Mouse (Mus musculus): ENCODE results near the gene Adap2.

Gene Adap2

DNA sequence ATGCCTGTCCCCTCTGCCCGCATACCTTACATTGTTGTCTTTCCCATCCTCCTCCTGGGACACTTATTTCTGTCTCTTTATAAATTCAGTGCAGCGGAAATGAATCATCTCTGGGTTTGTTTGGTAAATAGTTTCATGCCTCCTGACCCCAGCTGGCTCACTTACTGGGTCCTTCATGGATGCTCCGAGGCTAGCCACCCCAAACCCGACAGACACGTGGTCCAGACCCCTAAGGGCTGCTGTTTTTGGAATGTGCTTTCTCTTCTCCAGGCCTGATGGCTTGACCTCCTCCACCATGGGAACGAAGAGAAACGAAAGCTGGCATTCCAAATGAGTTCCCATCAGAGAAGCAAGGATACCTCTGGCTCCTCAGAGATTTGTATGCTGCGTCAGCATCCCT is 1.5 kb upstream of the Adap2 start:
- no peak for TF ChIP-seq GATA4 (IDR thresholded peaks at IDR 0.05; ENCODE audit: insufficient replicate concordance, low read length)

DNA sequence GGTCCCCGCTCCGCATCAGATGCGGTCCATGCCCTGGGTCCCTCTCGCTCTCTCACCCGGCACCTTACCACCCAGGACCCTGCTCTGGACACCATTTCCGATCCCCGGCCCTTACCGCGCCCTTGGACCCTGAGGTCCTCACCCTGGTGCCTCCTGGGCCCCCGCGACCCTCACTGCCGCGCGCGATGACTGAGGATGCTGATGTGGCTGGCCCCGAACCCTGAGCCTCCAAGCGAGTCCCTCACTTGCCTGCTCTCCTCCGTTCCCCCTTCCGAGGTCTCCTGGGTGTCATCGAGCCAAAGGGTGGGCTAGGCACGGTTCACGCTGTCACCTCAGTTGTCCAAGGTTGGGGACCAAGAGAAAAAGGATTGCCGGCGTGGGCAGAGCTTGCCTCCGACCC is 596 bp downstream of the Adap2 start:
- TF ChIP-seq GATA4 (IDR thresholded peaks at IDR 0.05; ENCODE audit: insufficient replicate concordance, low read length) = no peak

DNA sequence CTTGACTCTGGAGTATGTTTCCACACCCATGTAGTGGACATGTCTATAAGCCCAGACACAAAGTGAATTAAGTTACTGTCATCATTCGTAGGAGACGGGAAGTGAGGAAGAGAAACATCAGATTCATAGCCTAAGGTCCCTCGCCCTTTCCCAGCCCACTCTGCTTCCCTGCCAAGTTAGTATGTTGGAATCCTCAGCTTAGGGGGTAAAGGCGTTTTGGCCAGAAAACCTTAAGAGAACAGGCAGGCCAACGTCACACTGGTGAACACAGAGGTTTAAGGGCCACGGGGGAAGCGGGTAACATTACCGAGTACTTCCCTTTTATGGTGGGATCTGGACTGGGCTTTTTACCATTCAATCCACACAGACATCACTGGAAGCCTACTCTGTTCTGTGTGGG is 1.6 kb downstream of the Adap2 start:
- TF ChIP-seq GATA4 (IDR thresholded peaks at IDR 0.05; ENCODE audit: insufficient replicate concordance, low read length) = no peak

DNA sequence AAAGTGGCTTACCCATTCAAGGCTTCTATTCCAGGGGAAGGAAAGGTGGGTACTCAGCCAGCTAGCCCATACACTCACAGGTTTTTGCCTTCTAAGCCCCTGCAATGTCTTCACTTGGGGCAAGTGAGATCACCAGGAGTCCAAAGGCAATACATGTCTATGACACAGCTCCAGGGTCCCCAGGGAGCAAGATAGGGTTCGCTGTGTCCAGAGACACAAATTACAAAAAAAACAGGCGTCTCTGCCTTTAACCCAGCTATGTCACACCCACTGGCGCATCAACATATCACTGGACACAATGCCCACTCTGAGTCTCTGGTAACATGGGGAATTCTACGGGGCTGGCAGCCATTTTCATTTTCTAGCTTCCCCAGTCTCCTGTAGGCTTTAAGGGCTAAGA is 2.1 kb downstream of the Adap2 start:
- no peak for TF ChIP-seq GATA4 (IDR thresholded peaks at IDR 0.05; ENCODE audit: insufficient replicate concordance, low read length)

DNA sequence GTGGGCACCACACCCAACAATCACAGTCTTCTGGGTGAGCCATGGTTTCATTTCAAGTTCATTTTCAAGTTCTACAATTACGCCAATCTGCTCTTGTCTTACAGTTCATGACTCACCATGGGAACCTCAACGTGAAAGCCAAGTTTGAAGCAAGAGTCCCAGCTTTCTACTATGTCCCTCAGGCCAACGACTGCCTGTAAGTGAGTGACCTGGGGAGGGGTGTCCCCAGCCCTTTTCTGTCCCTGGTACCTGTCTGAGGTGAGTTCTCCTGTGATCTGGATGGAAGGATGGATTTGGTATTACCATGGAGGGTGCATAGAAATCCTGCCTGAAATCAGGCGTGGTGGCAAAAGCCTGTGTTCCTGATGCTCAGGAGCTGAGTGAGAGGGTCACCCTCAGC is 2.9 kb downstream of the Adap2 start:
- no peak for TF ChIP-seq GATA4 (IDR thresholded peaks at IDR 0.05; ENCODE audit: insufficient replicate concordance, low read length)

DNA sequence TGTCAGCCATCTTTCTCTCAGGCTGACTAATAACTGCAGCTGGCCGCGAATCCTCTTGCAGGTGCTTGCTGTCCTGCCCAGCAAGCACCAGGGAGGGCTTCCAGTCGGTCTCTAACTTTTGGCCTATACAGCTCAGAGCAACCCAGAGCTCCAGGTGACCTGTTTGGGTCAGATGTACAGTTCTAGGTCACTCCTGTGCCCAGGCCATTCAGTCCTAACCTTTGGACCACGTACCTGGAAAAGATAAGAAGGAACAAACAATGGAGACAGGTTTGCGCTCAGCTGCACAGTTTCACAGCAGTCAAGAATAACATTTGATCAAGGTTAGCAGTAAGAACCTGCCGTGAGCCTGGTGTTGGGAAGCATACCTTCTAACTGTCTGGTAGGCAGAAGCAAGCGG is 5.1 kb downstream of the Adap2 start:
- TF ChIP-seq GATA4 (IDR thresholded peaks at IDR 0.05; ENCODE audit: insufficient replicate concordance, low read length) = peak; percentile 95

DNA sequence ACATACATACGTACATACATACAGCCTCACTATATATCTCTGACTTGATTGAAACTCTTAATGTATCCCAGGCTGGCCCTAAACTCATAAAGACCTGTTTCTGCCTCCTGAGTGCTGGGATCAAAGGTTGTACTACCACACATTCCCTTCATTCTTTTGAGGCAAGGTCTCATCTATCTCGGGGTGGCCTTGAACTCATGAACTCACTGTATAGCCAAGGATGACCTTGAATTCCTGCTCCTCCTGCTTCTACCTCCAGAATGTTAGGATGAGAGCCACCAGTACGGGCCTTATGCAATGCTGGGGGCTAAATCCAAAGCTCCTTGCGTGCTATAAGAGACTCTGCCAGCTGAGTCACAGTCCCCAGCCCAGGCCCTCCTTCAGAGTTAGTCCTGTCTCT is 7.1 kb downstream of the Adap2 start:
- no peak for TF ChIP-seq GATA4 (IDR thresholded peaks at IDR 0.05; ENCODE audit: insufficient replicate concordance, low read length)

DNA sequence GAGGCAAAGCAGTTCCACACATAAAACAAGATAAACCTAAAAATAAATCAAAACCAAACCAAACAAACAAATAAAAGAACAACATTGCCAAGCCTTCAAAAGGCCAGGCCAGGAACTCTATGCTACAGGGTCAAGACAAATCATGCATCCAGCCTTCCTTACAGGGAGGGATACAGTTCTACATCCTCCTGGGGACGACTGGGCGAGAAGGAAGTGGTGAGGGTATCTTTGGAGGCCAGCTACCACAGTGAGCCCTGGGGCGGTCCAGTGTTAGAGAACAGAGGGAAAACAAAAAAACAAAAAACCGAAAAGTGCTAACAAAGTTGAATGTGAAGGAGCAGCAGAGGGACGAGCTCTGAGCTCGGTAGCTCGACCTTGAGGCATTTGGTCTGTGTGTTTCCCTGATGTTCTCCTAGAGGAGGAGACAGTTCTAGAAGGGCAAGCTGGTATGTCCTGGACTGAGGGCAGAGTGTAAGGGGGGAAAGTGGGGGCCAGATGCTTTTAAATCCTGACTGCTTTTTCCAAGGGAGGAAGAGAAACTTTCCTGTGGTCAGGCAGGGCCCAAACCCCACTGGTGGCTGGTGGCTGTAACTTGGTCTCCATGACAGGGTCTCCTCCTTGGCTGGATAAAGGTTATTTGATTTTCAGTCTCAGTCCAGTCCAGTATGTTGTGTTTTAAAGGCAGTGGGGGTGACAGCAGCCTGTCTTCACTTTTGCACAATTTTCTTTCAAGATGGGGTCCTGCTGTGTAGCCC is 9.6 kb downstream of the Adap2 start:
- TF ChIP-seq GATA4 (IDR thresholded peaks at IDR 0.05; ENCODE audit: insufficient replicate concordance, low read length) = no peak

DNA sequence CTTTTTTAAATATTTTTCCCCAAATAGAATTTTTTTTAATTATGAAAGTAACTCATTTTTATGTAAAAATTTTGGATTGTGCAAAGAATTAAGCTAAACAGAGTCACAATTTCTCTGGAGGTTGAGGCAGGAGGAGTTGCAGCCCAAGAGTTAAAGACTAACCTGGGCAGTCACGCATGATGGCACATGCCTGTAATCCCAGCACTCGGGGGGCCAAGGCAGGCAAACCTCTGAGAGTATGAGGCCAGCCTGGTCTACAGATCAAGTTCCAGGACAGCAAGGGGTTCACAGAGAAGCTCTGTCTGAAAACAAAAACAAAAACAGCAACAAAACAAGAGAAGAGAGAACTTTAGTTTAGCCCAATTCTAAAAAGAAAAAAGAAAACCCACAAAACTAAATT is 10.3 kb downstream of the Adap2 start:
- TF ChIP-seq GATA4 (IDR thresholded peaks at IDR 0.05; ENCODE audit: insufficient replicate concordance, low read length) = no peak

DNA sequence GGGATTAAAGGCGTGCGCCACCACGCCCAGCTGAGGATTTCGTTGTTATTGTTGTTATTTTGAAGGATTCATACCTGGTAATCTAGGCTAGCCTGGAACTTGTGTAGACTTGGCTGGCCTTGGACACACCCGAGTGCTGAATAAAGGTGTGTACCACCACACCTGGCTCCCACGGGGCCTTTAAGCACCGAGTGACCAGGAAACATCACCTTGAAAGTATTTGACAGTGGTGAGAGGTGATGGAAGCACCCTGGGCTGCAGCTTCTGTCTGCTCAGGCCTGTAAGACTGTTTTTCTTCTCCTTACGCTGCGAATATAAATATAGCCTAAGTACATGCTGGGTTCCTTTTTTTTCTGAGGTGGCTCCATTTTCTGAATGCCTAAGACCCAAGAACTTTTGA is 14.2 kb downstream of the Adap2 start:
- no peak for TF ChIP-seq GATA4 (IDR thresholded peaks at IDR 0.05; ENCODE audit: insufficient replicate concordance, low read length)

DNA sequence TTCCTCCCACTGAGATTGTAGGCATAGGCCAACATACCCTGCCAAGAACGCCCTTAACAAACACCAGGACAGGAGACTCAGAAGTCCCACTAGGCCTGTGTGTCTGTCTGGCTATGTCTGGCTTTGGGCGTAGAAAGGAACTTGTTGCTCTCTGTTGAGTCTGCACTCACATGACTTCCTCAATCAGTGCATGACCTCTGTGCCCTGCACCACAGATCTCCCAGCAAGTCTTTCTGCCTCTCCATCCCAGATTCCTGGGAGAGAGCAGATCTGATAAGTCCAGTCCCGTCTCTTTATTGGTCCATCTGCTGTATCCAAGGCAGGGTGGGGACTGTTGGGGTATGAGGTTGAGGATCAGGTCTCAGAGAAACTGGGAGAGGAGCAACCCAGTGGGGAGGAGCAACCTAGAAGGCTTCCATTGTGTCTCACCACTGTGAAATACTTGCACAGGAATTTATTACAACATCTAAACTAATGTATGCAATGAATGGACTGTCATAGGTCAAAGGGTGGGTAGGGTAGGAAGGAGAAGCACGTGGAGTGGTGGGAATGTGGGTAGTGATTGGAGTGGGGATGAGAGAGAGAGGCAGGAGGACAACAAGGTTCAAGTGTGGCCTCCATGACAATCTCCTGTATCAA is 14.8 kb downstream of the Adap2 start:
- TF ChIP-seq GATA4 (IDR thresholded peaks at IDR 0.05; ENCODE audit: insufficient replicate concordance, low read length) = no peak

DNA sequence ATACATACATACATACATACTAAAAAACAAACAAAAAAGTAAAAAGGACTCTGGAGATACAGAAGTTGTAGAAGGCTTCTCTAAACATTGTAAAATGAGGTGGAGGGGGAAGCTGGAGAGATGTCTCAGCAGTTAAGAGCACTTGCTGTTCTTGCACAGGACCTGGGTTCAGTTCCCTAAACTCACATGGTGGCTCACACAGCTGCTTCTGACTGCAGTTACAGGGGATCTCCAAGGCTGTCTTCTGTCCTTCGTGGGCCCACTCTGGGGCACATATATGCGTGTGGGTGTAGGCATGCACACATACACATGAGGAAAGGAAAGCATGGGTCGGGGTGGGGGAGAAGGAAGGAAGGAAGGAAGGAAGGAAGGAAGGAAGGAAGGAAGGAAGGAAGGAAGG is 15.7 kb downstream of the Adap2 start:
- TF ChIP-seq GATA4 (IDR thresholded peaks at IDR 0.05; ENCODE audit: insufficient replicate concordance, low read length) = no peak

DNA sequence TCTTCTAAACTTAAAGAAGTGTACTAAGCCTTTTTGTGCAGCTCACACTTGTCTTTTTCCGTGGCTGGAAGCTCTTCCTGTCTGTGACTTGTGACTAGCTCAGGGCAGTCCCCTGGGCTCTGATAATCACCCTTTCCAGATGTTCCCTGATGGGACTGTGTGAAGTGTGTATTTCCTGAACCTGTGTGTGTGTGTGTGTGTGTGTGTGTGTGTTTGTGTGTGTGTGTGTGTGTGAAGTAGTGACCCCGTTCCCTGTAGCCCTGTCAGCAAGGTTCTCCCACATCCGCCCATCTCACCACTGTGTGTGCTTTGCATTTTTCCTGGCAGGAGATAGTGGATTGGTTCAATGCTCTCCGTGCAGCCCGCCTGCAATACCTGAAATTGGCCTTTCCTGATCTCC is 16.4 kb downstream of the Adap2 start:
- TF ChIP-seq GATA4 (IDR thresholded peaks at IDR 0.05; ENCODE audit: insufficient replicate concordance, low read length) = peak; percentile 46; the same call in 1 of the 2 replicates

DNA sequence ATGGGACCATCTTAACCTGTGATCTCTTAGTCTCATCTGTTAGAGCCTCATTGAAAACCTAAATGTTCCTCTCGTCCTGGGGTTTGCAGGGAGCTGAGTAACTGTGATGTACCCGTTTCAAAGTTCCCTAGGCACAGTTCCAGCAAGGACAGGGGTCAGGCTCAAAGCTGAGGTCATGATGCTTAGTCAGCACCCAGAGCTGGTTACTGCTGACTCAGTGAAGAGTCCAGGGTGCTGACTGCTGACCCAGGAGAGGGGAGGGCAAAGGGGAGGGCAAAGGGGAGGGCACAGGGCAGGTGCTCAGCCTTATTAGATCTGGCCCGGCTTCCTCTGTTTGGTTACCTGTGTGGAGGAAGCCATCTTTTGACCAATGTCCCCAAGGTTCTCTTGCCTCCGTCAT is 18.0 kb downstream of the Adap2 start:
- peak; percentile 28; the same call in 1 of the 2 replicates for TF ChIP-seq GATA4 (IDR thresholded peaks at IDR 0.05; ENCODE audit: insufficient replicate concordance, low read length)

DNA sequence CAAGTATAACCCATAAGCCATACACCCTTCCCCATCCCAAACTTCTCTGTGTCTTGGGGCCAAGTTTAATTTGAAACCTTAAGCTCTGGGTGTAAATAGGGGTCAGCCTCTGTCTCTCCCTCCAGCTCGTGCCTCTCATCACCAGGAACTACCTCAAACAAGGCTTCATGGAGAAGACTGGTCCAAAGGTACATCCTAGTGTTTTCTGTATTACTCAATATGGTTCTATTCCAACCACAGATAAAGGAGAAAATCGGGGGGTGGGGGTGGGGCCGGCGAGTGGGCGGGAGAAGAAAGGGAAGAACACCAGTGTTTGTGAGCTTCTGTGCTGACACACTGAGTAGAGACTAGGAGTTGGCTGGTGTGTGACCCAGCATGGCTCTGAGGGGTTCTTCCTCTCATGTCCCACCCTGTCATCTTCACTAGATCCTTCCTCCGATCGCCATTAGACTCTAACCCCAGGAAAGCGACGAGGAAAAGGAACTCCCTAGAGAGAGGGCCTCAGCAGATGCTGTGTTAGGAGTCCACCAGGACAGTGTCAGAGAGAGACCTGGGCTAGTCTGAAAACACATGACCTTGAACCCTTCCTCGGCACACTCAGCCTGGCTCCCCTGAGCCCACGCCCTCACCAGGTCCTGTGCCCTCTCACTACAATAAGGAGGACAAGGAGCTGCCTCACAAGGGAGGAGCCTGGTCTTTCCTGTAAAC is 20.2 kb downstream of the Adap2 start:
- peak; percentile 30; the same call in 1 of the 2 replicates for TF ChIP-seq GATA4 (IDR thresholded peaks at IDR 0.05; ENCODE audit: insufficient replicate concordance, low read length)

All from liver, adult (tissue).